Mouse (Mus musculus): ENCODE measurements around the gene Ugt2b36. TPM values are rescaled to one million over a fixed set of nuclear protein-coding genes. Genes with fewer than 3 reads are reported as not detected.
"Not testable (repeated sequence)": the region's sequence is repeated elsewhere in the genome, so short reads cannot be mapped to it uniquely, and the experiment has no call there.

The Ugt2b36 gene
- total RNA-seq (2021) = not detected
- long read RNA-seq, experiment 1 = 0 reads
- long read RNA-seq, experiment 2 = 0 reads

- DNase-seq (ENCODE audit: low spot score in 2 of 2) = no peak
- intact Hi-C loops (cut with DNase I) = no loop called here
These were observed at the start of gene Ugt2b36 for GRCm38 (mm10) chr5:87092346-87093027. Gene Ugt2b36, minus strand, starts transcription at chr5:87092555.

GRCm38 (mm10) chr5:87140196-87140595 lies 47.8 kb upstream of the Ugt2b36 start, which contains the start of gene Ugt2b5:
Gene Ugt2b5, minus strand, starts transcription at chr5:87140318.
- DNase-seq (ENCODE audit: low spot score in 2 of 2) = not testable (repeated sequence)
- intact Hi-C loops (cut with DNase I) = loop anchor here (5.0 kb wide), 1 partner anchor 253 kb away; no protein-coding TSS in a partner anchor

GRCm38 (mm10) chr5:87103697-87104096 lies 11.3 kb upstream of the Ugt2b36 start:
- intact Hi-C loops (cut with DNase I); DNase-seq (ENCODE audit: low spot score in 2 of 2): not testable (repeated sequence)

- intact Hi-C loops (cut with DNase I) = no loop called here
- no peak for DNase-seq (ENCODE audit: low spot score in 2 of 2)
These were observed 1.2 kb downstream of the Ugt2b36 start for GRCm38 (mm10) chr5:87091111-87091510.

GRCm38 (mm10) chr5:87089264-87089663 lies 3.1 kb downstream of the Ugt2b36 start:
- no peak for DNase-seq (ENCODE audit: low spot score in 2 of 2)
- intact Hi-C loops (cut with DNase I) = no loop called here

- intact Hi-C loops (cut with DNase I) = no loop called here
- DNase-seq (ENCODE audit: low spot score in 2 of 2) = no peak
These were observed 6.1 kb downstream of the Ugt2b36 start for GRCm38 (mm10) chr5:87086269-87086668.

- intact Hi-C loops (cut with DNase I) = no loop called here
These were observed 61.7 kb downstream of the Ugt2b36 start for GRCm38 (mm10) chr5:87030624-87031023.

GRCm38 (mm10) chr5:87027359-87027758 lies 65.0 kb downstream of the Ugt2b36 start:
- no peak for DNase-seq (ENCODE audit: low spot score in 2 of 2)
- intact Hi-C loops (cut with DNase I) = no loop called here

More at GRCm38 (mm10) chr5:87030624-87031023, 61.7 kb downstream of the Ugt2b36 start:
- no peak for DNase-seq (ENCODE audit: low spot score in 2 of 2)

Other genes with a start within 250 kb of the Ugt2b36 start
- not detected for gene Ugt2b34, start 185.6 kb downstream of the Ugt2b36 start, total RNA-seq (2021)
- gene Ugt2b1, start 166.0 kb downstream of the Ugt2b36 start, total RNA-seq (2021) = not detected
- gene Ugt2b35, start 91.7 kb downstream of the Ugt2b36 start, total RNA-seq (2021) = not detected
- gene Ugt2b5, start 47.8 kb upstream of the Ugt2b36 start, total RNA-seq (2021) = not detected
- gene Ugt2b37, start 162.2 kb upstream of the Ugt2b36 start, total RNA-seq (2021) = not detected
- gene Ugt2a3, start 244.6 kb upstream of the Ugt2b36 start, total RNA-seq (2021) = not detected